Mouse (Mus musculus) ES-E14 (cell line): Measurements from ENCODE around the gene Fut11.

Experiments used
- CHD2 ChIP-seq: IDR thresholded peaks from 2 replicates; pipeline ENCODE4 v1.6.1; 2014; ENCODE audit warnings: mild to moderate bottlenecking, low read depth, low read length, inconsistent platforms
- HCFC1 ChIP-seq: IDR thresholded peaks from 2 replicates; pipeline ENCODE4 v1.6.1; 2012; ENCODE audit warnings: low read length, inconsistent platforms, borderline replicate concordance; ENCODE audit not compliant: insufficient read depth
- ZC3H11A ChIP-seq: IDR thresholded peaks from 2 replicates; pipeline ENCODE4 v1.6.1; 2012; ENCODE audit warnings: low read depth, mild to moderate bottlenecking, inconsistent platforms, low read length, borderline replicate concordance

DNA sequence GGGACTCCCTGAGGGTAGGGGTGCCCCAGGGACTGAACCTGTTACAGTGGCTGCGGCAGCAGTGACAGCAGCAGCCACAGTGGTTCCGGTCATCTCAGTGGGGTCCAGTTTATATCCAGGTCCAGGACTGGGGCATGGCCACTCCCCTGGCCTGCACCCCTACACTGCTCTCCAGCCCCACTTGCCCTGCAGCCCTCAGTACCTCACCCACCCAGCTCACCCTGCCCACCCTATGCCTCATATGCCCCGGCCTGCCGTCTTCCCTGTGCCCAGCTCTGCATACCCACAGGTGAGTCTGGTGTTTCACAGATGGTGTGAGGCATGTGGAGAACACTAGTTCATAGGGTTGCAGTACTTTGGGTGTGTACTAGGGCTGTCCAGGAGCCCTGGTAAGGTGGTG is 26.6 kb downstream of the Fut11 start:
- TF ChIP-seq CHD2 (no peak), ZC3H11A (no peak), HCFC1 (no peak)
